Mouse (Mus musculus) thymus, postnatal 25 days (tissue): ENCODE measurements around the gene Tnf.

Experiments used
- DNase-seq: peaks from one replicate; pipeline ENCODE4 v3.0.0; 2022

Tnf gene

DNA sequence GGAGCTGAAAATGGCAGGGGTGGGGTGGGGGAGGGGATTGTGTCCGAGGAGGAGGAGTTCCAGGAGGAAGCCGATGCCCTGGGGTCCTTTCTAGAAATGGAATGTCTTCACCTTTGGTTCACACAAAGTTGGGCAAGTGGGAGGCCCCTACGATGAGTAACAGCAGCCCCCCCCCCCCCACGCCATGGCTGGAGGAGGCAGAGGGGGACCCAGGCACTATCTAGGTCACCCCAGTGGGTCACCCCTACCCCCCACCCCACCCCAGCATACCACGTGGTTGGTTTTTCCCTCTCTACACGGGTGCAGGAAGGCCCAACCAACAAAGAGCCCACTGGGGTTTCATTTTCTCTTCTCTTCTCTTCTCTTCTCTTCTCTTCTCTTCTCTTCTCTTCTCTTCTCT is 4.7 kb downstream of the Tnf start:
- DNase-seq, result no peak

- DNase-seq, result peak; percentile 56
These were observed 5.5 kb downstream of the Tnf start for GRCm38 (mm10) chr17:35196321-35196641.

GRCm38 (mm10) chr17:35195631-35196320 is 6.0 kb downstream of the Tnf start:
- DNase-seq, result peak; percentile 98

GRCm38 (mm10) chr17:35194844-35195630 is 6.8 kb downstream of the Tnf start:
- no peak for DNase-seq

- peak; percentile 93 for DNase-seq
These were observed 7.6 kb downstream of the Tnf start, which contains the start of gene Ltb for GRCm38 (mm10) chr17:35193881-35194843. Gene Ltb, plus strand, starts transcription at chr17:35194439.

- no peak for DNase-seq
These were observed 8.9 kb downstream of the Tnf start for GRCm38 (mm10) chr17:35192924-35193323.

- no peak for DNase-seq
These were observed 10.1 kb downstream of the Tnf start for GRCm38 (mm10) chr17:35191723-35192122.

GRCm38 (mm10) chr17:35190096-35190495 is 11.7 kb downstream of the Tnf start:
- DNase-seq, result peak; percentile 70

GRCm38 (mm10) chr17:35189186-35189585 is 12.6 kb downstream of the Tnf start:
- no peak for DNase-seq

GRCm38 (mm10) chr17:35187959-35188610 is 13.7 kb downstream of the Tnf start, which contains the start of gene Lst1:
Gene Lst1, minus strand, starts transcription at chr17:35188439.
- no peak for DNase-seq

- DNase-seq, result no peak
These were observed 14.5 kb downstream of the Tnf start for GRCm38 (mm10) chr17:35187345-35187744.

GRCm38 (mm10) chr17:35186681-35187080 is 15.1 kb downstream of the Tnf start:
- DNase-seq, result peak; percentile 79

GRCm38 (mm10) chr17:35185639-35186611 is 15.9 kb downstream of the Tnf start:
- DNase-seq, result peak; percentile 90

DNA sequence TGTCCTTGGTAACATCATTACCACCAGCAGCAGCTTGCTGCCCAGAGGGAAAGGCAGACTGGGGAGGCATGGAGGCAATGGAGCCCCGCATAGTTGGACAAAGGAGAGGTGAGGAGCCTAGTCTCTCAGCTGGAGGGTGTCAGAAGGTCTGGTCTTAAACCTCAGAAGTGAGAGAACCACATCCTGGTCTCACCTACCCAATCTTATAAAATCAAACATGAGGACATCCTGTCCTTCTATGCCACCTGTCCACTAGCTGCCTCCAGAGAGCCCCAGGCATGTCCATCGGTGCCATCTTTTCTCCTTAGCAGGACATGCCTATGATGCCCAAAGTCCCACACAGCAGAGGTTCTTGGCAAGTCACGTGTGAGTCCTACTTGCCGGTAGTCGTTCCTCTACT is 21.7 kb downstream of the Tnf start:
- no peak for DNase-seq

DNA sequence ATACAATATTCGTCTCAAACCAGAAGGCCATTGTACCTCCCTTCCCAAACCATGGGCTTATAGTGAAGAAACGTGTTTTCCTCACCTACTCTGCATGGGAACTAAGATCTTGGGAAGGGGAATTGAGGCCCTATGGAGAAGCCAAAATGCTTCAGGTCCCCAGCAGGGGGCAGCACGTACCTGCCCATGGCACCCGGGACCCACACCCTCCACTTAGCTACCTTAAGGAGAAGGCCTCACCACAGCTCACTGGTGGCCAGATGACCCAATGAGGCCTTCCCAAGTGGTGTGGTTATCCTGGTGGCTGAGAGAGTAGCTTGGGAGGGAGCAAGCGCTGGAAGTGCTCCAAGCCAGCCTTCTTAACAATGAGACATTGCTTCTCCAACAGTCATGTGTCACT is 23.3 kb downstream of the Tnf start:
- DNase-seq, result peak; percentile 87

DNA sequence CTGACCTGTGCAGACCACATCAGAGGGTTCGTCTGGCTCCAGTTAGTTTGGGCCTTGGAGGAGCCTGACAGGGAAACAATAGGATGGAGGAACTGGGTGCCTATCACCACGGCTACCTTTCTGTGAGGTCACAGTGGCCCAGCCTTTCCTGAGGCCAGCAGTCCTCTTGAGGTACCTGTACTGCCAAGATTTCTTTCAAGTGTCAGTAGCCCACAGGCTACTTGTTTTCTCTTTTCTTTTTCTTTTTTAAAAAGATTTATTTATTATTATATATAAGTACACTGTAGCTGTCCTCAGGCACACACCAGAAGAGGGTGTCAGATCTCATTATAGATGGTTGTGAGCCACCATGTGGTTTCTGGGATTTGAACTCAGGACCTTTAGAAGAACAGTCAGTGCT is 25.8 kb downstream of the Tnf start, which contains the start of gene Aif1:
Gene Aif1, minus strand, starts transcription at position 101 of the 400 bp plus-strand sequence.
- DNase-seq, result no peak

- DNase-seq, result no peak
These were observed 26.4 kb downstream of the Tnf start for GRCm38 (mm10) chr17:35175382-35175781.

DNA sequence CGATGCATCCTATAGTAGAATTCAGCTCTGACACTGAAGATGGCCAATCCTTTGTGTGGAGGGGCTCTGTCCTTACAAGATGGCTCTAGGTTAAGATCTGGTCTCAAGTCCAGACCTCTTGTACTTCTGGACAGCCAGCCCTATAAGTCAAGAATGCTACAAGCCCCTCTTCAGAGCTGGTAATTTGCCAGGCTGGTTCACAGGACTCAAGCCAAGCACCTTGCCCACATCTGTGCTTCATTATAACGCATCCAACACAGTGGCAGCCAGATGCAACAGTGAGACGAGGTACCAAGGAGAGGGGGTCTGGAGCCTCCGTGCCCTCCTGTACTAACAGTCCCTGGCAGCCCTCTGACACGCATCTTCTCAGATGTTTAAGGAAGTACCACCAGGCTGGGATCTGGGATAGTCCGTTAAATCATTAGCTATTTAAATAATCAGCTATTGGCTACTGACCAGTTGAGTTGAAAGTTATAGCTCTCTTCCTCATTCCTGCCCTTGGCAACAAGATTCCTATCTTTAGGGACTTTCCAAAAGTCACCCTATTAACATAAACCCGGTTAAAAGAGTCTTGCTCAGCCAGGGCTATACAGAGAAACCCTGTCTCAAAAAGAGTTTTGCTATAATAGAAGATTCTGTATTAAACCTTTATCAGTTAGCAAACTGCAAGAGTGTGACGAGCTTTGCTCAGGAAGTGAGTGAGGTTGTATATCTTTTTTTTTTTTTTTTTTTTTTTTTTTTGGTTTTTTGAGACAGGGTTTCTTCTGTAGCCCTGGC is 27.4 kb downstream of the Tnf start:
- DNase-seq, result no peak

DNA sequence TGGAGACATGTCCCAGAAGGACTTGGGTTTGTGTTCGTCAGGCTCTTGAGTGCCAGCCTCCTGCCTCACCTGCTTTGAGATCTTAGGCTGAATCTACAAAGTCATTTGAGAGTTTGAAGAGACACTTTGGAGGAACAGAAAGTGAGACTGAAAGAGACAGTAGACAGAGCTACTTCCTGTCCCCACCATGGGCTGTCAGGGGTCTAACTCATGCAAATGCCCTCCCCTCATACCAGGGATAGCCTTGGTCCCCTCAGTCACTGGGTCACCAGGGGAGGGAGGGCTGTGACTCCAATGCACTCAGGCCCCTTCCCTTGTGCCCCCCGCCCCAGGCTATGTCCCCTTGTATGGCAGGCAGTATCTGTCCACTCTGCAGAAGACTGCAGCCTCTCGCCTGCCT is 28.5 kb downstream of the Tnf start:
- no peak for DNase-seq

DNA sequence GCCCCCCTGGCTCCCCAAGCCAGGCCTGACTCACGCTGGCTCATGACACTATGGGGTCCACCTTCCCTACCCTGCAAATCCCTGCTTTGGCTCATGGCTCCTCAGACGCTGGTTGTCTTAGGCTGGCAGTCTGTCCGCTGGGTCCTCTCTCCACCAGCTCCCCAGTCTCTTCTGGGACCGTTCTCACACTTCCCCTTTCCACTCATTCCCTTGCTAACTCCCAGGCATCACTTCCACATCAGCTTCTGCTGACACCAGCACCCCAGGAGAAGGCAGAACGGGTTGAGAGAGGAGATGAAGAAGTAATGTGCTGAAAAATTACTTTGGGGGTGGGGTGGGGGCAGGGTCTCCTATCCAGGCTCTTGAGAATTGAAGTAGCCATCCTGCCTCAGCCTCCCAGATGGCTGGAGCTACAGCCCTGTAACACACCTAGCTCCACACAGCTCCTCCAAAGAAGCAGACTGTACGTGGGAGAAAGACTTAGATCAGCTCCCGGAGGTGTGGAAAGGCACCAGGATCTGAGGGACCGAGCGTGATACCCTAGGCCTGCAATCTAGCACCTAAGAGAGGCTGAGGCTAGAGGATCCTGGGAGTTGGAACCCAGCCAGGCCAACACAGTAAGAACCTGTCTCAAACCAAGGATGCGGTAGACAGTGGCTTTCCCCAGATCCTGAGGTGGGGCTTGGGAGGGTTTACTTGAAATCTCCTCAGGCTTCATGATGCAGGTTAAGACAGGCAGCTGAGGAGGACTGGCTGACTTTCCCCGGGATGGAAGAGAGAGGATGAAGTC is 29.2 kb downstream of the Tnf start:
- no peak for DNase-seq
